Mouse (Mus musculus) natural killer cell, adult 2 months (primary cell): ENCODE measurements around the gene Olfr418.
"Not testable (repeated sequence)": the region's sequence is repeated elsewhere in the genome, so short reads cannot be mapped to it uniquely, and the experiment has no call there.

Source experiments
- DNase-seq, 2 experiments: peaks; one replicate each; pipeline ENCODE4 v3.0.0; 2022; ENCODE audit warnings: low spot score in 2 of 2

Olfr418 gene

DNA sequence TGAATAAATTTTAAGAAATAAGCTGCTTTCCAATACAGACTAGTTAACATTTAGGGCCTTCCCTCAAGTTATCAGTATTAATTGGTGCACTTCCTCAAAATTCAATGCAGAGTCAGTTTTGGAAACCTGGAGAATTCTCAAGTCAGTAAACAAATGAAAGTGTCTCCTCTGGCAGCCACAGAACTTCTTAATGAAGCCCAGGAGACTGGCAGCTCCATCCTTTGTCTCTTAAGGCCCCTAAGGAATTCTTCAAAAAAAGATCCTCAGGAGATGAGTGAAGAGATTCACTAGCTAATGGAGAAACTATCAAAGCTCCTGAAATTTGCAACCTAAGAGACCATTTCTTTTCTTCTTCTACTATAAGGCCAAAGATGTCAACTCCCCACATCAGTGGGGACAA lies at the start of gene Olfr418:
Gene Olfr418, plus strand, starts transcription at position 301 of the 400 bp plus-strand sequence.
- DNase-seq, result no peak

DNA sequence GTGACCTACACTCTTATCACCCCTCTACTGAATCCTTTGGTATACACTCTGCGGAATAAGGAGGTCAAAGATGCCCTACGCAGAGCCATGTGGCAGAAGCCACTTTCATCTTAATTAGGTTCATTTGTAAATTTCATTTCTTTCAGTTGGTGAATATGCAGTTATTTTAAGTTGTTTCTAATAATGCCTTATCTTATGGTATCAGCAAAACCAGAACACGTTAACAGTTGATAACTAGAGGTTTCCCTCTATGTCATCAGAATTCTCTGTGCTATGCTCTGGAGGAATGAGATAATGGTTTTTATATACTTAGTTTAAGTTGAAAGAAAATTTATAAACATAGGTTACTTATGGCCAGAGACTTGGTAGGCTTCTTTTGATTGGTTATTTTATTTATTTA lies 49.3 kb upstream of the Olfr418 start:
- no peak for DNase-seq

DNA sequence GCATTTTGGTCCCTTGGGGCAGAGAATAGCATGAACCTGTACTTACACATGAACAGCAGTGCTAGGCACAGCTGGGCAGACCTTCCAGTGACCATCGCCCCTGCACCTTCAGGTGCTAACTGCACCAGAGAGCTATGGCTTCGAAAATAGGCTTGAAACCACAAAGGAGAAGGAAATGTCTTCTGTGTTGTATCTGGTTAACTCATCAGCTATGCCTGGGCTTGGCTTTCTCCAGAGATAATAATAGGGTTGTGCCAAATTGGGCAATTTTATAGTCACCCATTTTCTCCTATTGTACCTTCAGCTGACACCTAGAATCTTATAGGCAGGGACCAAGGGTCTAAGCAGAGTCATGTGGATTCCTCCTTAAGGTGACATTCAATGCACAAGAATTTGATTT lies 38.7 kb upstream of the Olfr418 start, which contains the start of gene Fcer1a:
Gene Fcer1a, minus strand, starts transcription at position 134 of the 400 bp plus-strand sequence.
- no peak for DNase-seq

DNA sequence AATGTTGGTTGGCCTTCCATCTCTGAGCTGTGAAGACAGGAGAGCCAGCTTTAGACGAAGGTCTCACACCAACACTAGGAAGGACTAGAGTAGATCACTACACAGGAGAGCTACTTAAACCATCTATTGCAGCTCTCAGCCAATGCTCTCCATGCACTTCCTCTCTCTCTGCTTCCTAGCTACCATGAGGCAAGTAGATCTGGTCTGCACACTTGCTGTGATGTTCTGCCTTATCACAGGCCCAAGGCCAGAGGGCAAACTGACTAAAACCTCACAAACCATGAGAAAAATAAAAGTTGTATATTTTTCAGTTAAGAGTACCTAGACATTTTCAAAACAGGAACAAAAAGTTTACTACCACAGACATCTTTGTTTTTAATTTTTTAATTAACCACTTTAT lies 28.8 kb upstream of the Olfr418 start:
- not testable (repeated sequence) for DNase-seq

DNA sequence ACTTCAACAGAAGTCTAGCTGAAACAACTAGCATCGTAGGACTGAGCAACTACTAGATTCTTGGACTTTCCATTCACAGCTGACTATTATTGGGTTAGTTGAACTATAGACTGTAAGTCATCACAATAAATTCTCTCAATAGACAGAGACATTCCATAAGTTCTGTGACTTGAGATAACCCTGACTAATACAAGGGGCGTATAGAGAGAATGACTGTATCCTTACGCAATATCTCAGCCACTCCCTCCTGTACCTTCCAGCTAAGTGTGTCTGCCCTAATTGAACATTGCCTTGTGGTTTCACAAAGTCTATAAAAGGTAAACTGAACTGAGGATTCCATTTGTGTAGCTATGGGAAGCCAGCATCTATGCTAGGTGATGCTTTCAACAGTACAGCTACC lies 15.9 kb upstream of the Olfr418 start:
- DNase-seq, result no peak

DNA sequence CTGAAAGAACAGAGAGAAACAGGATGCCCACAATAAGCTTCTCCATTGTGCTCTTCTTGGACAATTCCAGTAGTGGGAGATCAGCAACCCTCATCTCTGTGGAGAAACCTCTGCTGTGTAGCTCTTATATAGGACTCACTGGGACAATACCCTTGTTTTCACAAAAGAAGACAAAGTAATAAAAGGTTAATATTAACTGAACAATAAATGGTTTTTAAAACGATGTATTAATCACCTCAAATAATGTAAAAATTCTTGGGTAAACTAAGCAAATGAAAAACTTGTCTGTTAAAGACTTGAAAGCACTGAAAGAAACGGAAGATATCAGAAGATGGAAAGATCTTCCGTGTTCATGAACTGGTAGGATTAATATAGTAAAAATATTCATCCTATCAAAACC lies 11.9 kb downstream of the Olfr418 start, which contains the start of gene Mptx2:
Gene Mptx2, minus strand, starts transcription at position 101 of the 400 bp plus-strand sequence.
- no peak for DNase-seq

DNA sequence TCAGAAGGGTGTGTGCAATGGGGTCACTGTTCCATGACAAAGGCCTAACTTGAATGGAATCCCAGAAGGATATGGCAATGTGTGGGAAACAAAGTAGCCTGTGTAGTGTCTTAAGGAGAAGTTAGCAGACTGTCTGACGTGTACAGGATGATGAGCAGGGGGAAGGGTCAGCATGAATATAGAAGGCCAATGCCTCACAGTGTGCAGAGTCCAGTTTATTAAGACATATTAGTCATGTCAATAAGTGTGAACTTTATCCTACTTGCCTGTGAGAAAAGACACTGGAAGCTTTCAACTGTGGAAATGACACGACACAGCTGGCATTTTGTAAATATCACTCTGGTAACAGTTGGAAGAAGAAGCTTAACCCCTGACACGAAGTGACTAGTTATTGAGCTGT lies 37.0 kb downstream of the Olfr418 start:
- DNase-seq, result not testable (repeated sequence)

DNA sequence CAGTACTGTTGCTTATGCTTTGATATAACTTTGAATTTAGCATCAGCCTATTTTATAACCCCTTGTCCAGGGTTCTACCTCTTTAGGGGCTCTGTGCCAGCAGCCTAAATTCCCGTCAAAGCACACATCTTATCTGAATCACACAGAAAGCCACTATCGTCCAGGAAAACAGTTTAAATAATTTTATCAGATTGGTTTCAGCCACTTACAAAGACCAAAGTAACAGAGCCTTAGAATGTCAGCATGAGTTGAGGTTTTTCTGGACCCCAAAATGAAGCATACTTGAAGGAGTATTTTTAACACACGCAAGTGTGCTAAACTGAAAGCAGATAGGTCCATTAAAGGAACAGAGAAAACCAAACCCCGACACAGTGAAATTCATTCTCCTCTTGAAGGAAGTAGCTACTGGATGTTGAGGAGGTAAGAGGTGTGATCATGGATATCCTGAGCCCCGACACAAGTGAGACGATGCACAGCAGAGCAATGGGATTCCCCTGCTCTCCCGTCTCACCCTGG lies 47.8 kb downstream of the Olfr418 start:
- DNase-seq, result not testable (repeated sequence)

DNA sequence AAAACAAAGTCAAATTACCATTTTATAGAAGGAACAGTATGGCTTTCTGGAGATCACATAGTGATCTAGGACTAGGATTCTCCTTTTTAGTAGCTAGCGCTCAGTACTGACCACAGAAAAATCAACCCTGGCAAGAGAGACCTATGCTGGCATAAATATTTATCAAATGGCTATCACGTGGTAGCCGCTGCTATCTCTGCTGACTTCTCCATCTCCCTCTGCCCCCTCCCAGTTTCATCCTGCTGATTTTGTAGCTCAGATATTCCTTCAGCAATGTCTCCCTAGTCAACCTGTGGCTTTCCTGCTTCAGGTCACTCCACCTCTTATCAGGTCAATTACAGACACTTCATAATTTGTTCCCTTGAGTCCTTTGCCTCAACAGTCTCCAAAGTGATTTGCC lies 49.9 kb downstream of the Olfr418 start:
- no peak for DNase-seq

DNA sequence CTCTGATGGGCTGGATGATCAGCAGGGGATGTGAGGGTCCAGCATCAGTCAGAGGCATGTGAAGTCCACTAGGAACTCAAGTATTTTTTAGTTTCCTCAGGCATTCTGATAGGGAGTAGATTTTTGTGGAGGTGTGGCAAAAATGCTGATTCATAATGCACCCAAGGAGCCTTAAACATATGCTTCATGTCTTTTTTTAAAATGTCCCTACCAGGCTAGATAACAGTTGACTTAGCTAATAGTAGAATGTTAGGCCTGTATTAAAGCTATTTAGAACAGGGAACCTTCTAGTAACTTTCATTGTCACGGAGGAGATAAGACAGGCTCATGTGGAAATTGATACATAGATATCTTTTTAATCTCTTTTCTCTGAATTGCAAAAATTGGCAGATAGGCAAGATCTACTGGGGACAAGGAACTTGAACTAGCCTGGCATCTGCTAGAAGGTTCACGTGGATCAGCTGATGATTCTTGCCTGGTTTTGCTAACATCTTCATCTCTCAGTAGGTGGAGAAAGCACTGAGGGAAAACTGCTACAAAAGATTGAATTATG lies 52.2 kb downstream of the Olfr418 start:
- DNase-seq, result no peak

DNA sequence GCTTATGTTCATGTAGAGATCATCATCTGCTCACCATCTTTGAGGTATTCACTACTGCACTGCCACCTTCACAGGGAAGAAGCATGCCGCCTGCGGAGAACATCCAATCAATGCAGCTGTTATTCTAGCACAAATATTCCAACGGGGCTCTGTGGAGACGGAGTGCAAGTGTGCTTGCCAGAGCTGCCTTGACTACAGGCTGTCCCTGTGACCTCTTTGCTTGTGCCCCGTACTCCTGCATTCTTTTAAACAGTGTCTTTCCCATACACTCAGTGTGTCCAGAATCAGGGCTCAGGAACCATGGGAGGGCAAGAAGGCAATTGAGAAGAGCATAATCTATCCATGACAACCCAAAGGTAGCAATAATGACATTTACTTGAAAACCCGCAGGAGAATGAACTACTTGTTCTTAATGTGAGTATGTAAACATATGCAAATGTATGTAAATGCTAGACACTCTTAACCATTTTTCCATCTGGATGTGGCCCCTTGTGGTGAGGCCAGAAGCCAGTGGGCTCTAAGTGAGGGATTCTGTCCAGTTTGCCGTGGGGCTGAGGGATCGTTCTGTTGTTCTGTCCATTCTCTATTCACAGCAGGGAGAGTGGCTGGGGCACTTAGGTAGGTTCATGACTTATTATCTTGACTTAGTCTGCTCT lies 55.9 kb downstream of the Olfr418 start:
- no peak for DNase-seq

DNA sequence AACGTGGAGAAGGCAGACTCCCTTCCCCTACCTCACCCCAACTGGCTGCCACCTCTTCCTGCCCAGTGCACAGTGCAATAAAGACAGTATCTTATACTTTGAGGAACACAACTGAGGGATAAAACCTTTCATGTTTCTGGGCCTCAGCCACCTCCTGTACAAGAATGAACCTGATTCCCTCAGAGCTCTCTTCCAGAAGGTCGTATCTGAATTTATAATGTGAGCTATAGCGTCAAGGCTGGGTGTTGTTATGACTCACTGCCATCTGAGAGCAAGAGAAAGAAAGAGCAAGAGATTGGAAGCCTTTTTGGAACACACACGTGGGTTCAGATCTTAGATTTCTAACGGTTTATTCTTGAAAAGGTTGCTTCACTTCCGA lies 56.4 kb downstream of the Olfr418 start:
- no peak for DNase-seq
